Mouse (Mus musculus) adrenal gland, adult 18-20 months (tissue): ENCODE results near the gene Runx3. TPM values are rescaled to one million over a fixed set of nuclear protein-coding genes. Genes with fewer than 3 reads are reported as not detected.

ENCODE experiments used
- DNase-seq, 2 experiments: peaks; one replicate each; pipeline ENCODE4 v3.0.0; 2021 to 2022; ENCODE audit warnings: low spot score in 2 of 2
- total RNA-seq, 2 experiments: library from RNA; stranded (reverse); gene quantifications; 1 replicate in 1 of 2; 2 replicates in 1 of 2; pipeline ENCODE4 v1.2.3; 2021

The Runx3 gene
- total RNA-seq, 2 experiments from 2014 or later, result 2.3 to 4.8 TPM

- peak; percentile 72 to 84 for DNase-seq
Observed at GRCm38 (mm10) chr4:135219652-135220051, 99.2 kb downstream of the Runx3 start.

GRCm38 (mm10) chr4:135220641-135221040 lies 100.2 kb downstream of the Runx3 start:
- DNase-seq, result no peak

DNA sequence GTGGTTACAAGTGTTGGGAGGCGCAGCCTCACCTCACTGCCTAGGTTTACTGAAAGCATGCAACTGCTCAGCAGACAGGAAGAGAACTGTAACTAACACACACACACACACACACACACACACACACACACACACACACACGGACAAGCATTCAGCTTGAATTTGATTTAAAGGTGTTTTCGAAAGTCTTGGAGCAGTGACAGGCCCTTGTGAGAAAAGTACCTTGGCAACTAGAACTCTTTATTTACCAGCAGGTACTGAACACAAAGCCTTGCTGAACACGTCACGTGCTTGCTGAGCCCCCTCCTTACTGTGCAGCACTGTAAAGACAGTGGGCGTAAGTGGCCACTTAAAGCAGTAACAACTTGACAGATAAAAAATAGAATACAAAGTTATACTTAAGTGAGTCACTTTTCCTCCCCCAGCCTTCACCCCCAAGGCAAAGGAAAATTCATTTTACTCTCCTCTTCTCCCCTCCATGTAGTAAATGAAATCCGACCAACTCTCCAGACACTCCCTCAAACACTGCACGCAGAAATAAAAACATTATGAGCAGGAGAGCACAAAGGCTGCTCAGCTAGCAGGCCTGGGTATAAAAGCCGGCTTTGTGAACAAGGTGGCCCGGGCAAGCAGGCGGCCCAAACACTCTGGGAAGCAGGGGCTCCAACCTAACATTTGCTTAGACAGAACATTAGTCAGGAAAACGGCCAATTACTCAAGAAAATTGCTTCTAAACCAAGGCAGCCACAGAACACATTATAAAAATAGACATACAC lies 101.4 kb downstream of the Runx3 start:
- no peak for DNase-seq

GRCm38 (mm10) chr4:135223808-135224207 lies 103.4 kb downstream of the Runx3 start:
- DNase-seq, result no peak

DNA sequence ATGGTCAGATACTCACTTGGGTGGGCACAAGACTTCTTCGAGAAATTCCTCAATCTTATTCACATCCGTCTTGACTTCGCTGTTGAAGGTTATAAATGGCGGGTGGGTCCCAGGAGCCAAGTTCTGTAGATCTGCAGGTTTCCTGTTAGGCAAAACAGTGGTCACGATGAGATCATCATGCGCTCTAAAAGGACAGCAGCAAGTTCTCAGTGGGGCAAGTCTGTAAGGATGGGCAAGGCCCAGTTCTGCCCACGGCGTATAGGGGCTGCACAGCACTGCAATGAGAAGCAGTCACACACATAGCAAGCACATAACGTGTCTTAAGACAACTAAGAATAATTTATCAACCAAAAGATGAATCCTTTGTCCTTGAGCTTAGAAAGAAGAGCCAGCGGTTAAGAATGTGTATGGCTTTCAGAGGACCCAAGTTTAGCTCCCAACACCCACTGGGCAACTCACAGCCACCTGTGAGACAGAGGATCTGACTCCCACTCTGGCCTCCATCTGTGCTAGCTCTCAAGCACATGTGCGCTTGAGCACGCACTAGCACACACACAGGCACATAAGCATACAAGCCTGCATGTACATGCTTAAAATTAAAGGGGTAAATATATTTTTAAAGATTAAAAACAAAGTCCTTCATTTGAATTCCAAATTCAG lies 105.7 kb downstream of the Runx3 start:
- no peak for DNase-seq

Other genes starting within 250 kb of the Runx3 start
- 100 to 1,000 TPM; 160 to 339 TPM for gene Tmem50a, start 205.6 kb upstream of the Runx3 start, total RNA-seq
- 100 to 1,000 TPM; 346 to 591 TPM for gene Rsrp1, start 197.1 kb upstream of the Runx3 start, total RNA-seq
- 10 to 100 TPM; 77.2 to 88.8 TPM for gene Syf2, start 189.8 kb upstream of the Runx3 start, total RNA-seq
- 100 to 1,000 TPM in 1 of 2 experiments, 10 to 100 TPM in 1; 74.4 to 136 TPM for gene Clic4, start 152.2 kb downstream of the Runx3 start, total RNA-seq
- 100 to 1,000 TPM in 1 of 2 experiments, 10 to 100 TPM in 1; 99.3 to 114 TPM for gene Srrm1, start 232.7 kb downstream of the Runx3 start, total RNA-seq